In genomic region chr10:85146282-85146681, GRCm38 (mm10) we compare ENCODE assay signal across 15 mouse cellular contexts. TPM values are rescaled to one million over a fixed set of nuclear protein-coding genes. Genes with fewer than 3 reads are reported as not detected.
"Had no signal": no experiment of that assay in that cellular context is flagged by ENCODE, and none has a peak within 500 bp of the region (broad histone marks: within the 10 kb centered on the region; RNA-seq: fewer than 3 reads in every experiment).

No protein-coding gene starts in this region.

- H3K4me1 ChIP-seq: liver, embryonic 12.5 days; midbrain, embryonic 10.5 days; neural tube, embryonic 12.5 days had no signal

- H3K9me3 ChIP-seq: limb, embryonic 15.5 days; liver, embryonic 12.5 days; midbrain, embryonic 10.5 days; neural tube, embryonic 12.5 days had no signal

- H3K27me3 ChIP-seq: limb, embryonic 15.5 days; liver, embryonic 12.5 days; neural tube, embryonic 12.5 days had no signal

- H3K9ac ChIP-seq: limb, embryonic 15.5 days; liver, embryonic 12.5 days; lung, embryonic 14.5 days; neural tube, embryonic 12.5 days had no signal

- H3K4me2 ChIP-seq: limb, embryonic 15.5 days; liver, embryonic 12.5 days; lung, embryonic 14.5 days; neural tube, embryonic 12.5 days had no signal

- H3K27ac ChIP-seq: left cerebral cortex, adult 2 months; limb, embryonic 15.5 days; liver, embryonic 12.5 days; midbrain, embryonic 10.5 days; neural tube, embryonic 12.5 days had no signal

- ATAC-seq: liver, embryonic 12.5 days had no signal

- DNase-seq: kidney, postnatal 14 days; lung, embryonic 14.5 days; lung, postnatal 10 days; lung, postnatal 4 days; midbrain, embryonic 14.5 days; right cerebral cortex, postnatal 4 days; spleen, adult 18-20 months; thymus, adult 18-20 months; thymus, postnatal 14 days had no signal

- H3K4me3 ChIP-seq: left cerebral cortex, adult 2 months; limb, embryonic 15.5 days; liver, embryonic 12.5 days; midbrain, embryonic 10.5 days; neural tube, embryonic 12.5 days had no signal

RNA-seq across cellular contexts. Expression of gene Fhl4, which starts 44.0 kb away (rescaled TPM):
- total RNA-seq: monocyte, adult 5-6 weeks had no signal
